Comparison of ENCODE assay signal across 14 mouse cellular contexts in the genomic region with DNA sequence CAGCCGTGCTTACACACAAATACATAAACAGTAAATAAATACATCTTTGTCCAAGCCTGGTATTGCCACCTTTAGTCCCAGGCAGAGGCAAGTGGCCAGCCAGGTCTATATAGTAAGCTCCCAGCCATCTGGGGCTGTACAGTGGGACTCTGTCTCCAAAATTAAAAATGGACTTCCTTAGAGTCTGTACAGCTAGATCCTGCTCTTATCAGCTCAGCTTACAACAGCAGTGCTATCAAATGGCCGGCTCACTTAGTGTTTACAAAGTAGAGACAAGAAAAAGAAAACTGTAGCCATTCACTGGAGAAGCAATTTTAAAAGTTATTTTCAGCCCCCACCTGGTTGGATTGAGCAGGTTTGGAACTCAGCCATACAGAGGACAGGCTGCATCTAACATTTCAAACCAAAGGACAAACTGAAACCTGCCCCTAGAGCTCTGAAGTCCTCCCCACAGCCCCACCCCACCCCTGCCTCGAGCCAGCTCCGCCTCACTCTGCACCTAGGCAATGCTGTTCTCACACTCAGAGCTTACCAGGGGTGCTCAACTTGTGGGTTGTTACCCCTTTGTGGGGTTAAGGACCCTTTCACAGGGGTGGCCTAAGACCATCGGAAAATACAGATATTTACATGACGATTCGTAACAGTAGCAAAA. TPM values are rescaled to one million over a fixed set of nuclear protein-coding genes. Genes with fewer than 3 reads are reported as not detected.
DNase-seq lines count a peak whose midpoint lies in the region; ATAC-seq and TF ChIP-seq lines count a peak whose summit lies in the region.
"Had no signal": no experiment of that assay in that cellular context is flagged by ENCODE, and none has a peak within 500 bp of the region (broad histone marks: within the 10 kb centered on the region; RNA-seq: fewer than 3 reads in every experiment).

No protein-coding gene starts in this region.

- no peaks in the 10 kb centered on the region for H3K9me3 ChIP-seq in hindbrain, embryonic 10.5 days
- H3K9me3 ChIP-seq in hindbrain, embryonic 13.5 days: 0 out of 2 replicates have a peak, but pooled peaks cover under 1% of the 10 kb centered on the region
- H3K9me3 ChIP-seq in kidney, embryonic 14.5 days (ENCODE audit: control insufficient read depth, low read length): no peaks in the 10 kb centered on the region
- no peaks in the 10 kb centered on the region for H3K9me3 ChIP-seq in liver, embryonic 14.5 days (ENCODE audit: control insufficient read depth, low read length)
- H3K9me3 ChIP-seq: limb, embryonic 13.5 days had no signal

- 69% methylated on average over 7 of the region's 7 CpGs for WGBS in hindbrain, embryonic 10.5 days
- WGBS in hindbrain, embryonic 13.5 days: 76% methylated on average over 7 of the region's 7 CpGs
- 53% methylated on average over 7 of the region's 7 CpGs for WGBS in kidney, embryonic 14.5 days
- 42% methylated on average over 7 of the region's 7 CpGs for WGBS in liver, embryonic 14.5 days (ENCODE audit: insufficient replicate concordance)

- peaks cover 27% of the 10 kb centered on the region for H3K27me3 ChIP-seq in hindbrain, embryonic 10.5 days (ENCODE audit: insufficient read depth, poor library complexity, severe bottlenecking)
- H3K27me3 ChIP-seq in hindbrain, embryonic 13.5 days: peaks cover 29% of the 10 kb centered on the region
- H3K27me3 ChIP-seq in kidney, embryonic 14.5 days (ENCODE audit: control insufficient read depth, insufficient read depth, low read length): no peaks in the 10 kb centered on the region
- H3K27me3 ChIP-seq in liver, embryonic 14.5 days (ENCODE audit: control insufficient read depth, insufficient read depth, low read length): no peaks in the 10 kb centered on the region

- no peaks in the 10 kb centered on the region for H3K36me3 ChIP-seq in hindbrain, embryonic 10.5 days
- no peaks in the 10 kb centered on the region for H3K36me3 ChIP-seq in hindbrain, embryonic 13.5 days
- no peaks in the 10 kb centered on the region for H3K36me3 ChIP-seq in kidney, embryonic 14.5 days (ENCODE audit: control insufficient read depth, insufficient read depth, low read length)
- H3K36me3 ChIP-seq in liver, embryonic 14.5 days (replicated peaks; ENCODE audit: control insufficient read depth, insufficient read depth, low read depth): no peaks in the 10 kb centered on the region
- H3K36me3 ChIP-seq: limb, embryonic 13.5 days had no signal

- no peak for ATAC-seq in hindbrain, embryonic 13.5 days (ENCODE audit: low FRiP score)
- no peak for ATAC-seq in kidney, embryonic 14.5 days (ENCODE audit: low FRiP score, low TSS enrichment)
- peak; percentile 67 for ATAC-seq in liver, embryonic 14.5 days (ENCODE audit: insufficient read depth)

- no peak for TF ChIP-seq CTCF in liver, embryonic 14.5 days (IDR thresholded peaks at IDR 0.05; ENCODE audit: low read depth)

- no peak for DNase-seq in hindbrain, embryonic 10.5 days (ENCODE audit: low spot score)
- DNase-seq in liver, embryonic 14.5 days (ENCODE audit: low read depth in 3 of 3, low spot score in 3 of 3): no peak
- peak; percentile 77 for DNase-seq in yolk sac, embryonic 10.5 days (ENCODE audit: low spot score)
- DNase-seq in lung, postnatal 14 days: no peak
- no peak for DNase-seq in left cerebral cortex, adult 9 months (ENCODE audit: low spot score in 2 of 2)
- DNase-seq: layer of hippocampus, adult 9-11 months; retina, postnatal 1 day had no signal

- TF ChIP-seq EP300 in liver, embryonic 14.5 days (IDR thresholded peaks at IDR 0.05; ENCODE audit: low read depth): no peak

- H3K4me2 ChIP-seq in hindbrain, embryonic 13.5 days: no peak overlapping the region
- H3K4me2 ChIP-seq in kidney, embryonic 14.5 days (replicated peaks; ENCODE audit: low read depth, low read length): no peak overlapping the region
- H3K4me2 ChIP-seq in liver, embryonic 14.5 days (ENCODE audit: low read depth): peak overlapping the region; percentile 45
- H3K4me2 ChIP-seq: limb, embryonic 13.5 days had no signal

- no peak overlapping the region for H3K4me3 ChIP-seq in hindbrain, embryonic 10.5 days
- no peak overlapping the region for H3K4me3 ChIP-seq in hindbrain, embryonic 13.5 days
- no peak overlapping the region for H3K4me3 ChIP-seq in kidney, embryonic 14.5 days (ENCODE audit: low read length)
- H3K4me3 ChIP-seq in liver, embryonic 14.5 days (ENCODE audit: insufficient read depth in 1 of 2, low read depth in 2 of 2, low read length in 2 of 2): peak overlapping the region in 1 of 2 experiments; percentile 33; a peak in 2 of 4 replicates
- H3K4me3 ChIP-seq: limb, embryonic 13.5 days had no signal

- peaks cover 24% of the 10 kb centered on the region for H3K4me1 ChIP-seq in hindbrain, embryonic 10.5 days (replicated peaks)
- H3K4me1 ChIP-seq in hindbrain, embryonic 13.5 days (replicated peaks): peaks cover 12% of the 10 kb centered on the region
- H3K4me1 ChIP-seq in kidney, embryonic 14.5 days (ENCODE audit: control insufficient read depth, insufficient read depth, low read length): peaks cover 37% of the 10 kb centered on the region
- peaks cover 0 to 9% of the 10 kb centered on the region in 2 experiments; a peak in 2 of 4 replicates for H3K4me1 ChIP-seq in liver, embryonic 14.5 days (replicated peaks; ENCODE audit: control insufficient read depth in 2 of 2, insufficient read depth in 2 of 2, low read length in 1 of 2)

- no peak overlapping the region for H3K9ac ChIP-seq in hindbrain, embryonic 13.5 days
- no peak overlapping the region for H3K9ac ChIP-seq in kidney, embryonic 14.5 days (ENCODE audit: low read depth, low read length)
- no peak overlapping the region for H3K9ac ChIP-seq in liver, embryonic 14.5 days (replicated peaks)
- H3K9ac ChIP-seq: limb, embryonic 13.5 days had no signal

- 0 out of 2 replicates have a peak overlapping the region, but pooled peaks have one; percentile 18 for H3K27ac ChIP-seq in hindbrain, embryonic 10.5 days
- no peak overlapping the region for H3K27ac ChIP-seq in hindbrain, embryonic 13.5 days
- H3K27ac ChIP-seq in kidney, embryonic 14.5 days (ENCODE audit: low read depth, low read length): peak overlapping the region; percentile 57; the same call in 1 of the 2 replicates
- H3K27ac ChIP-seq in liver, embryonic 14.5 days: no peak overlapping the region
- H3K27ac ChIP-seq: limb, embryonic 13.5 days had no signal

RNA-seq across cellular contexts. Expression of gene Hnf1a, which starts 6.5 kb away (rescaled TPM):
- polyA plus RNA-seq in hindbrain, embryonic 10.5 days (2016; fragmentation: Nextera tagmentation; extraction: Ambion mirVana): 0.05 TPM in 1 of 2 replicates, not detected in the other
- polyA plus RNA-seq in hindbrain, embryonic 13.5 days (2015; fragmentation: Nextera tagmentation; extraction: Ambion mirVana): 0.10 TPM in 1 of 2 replicates, not detected in the other
- 5.4 and 6.8 TPM in 2 replicates for polyA plus RNA-seq in kidney, embryonic 14.5 days (2014; fragmentation: Nextera tagmentation; extraction: Ambion mirVana)
- 1.2 and 1.6 TPM in 2 replicates for polyA plus RNA-seq in liver, embryonic 14.5 days (2012; rRNA removed)
- polyA plus RNA-seq in liver, embryonic 14.5 days (2014; fragmentation: Nextera tagmentation; extraction: Ambion mirVana): 0.86 and 1.5 TPM in 2 replicates
- polyA plus RNA-seq: cortical plate, adult 2 months; frontal cortex, adult 2 months; hindbrain, embryonic 11.5 days; limb, embryonic 13.5 days; neural tube, embryonic 11.5 days had no signal

RNA-seq across cellular contexts. Expression of gene 2210016L21Rik, which starts 22.5 kb away (rescaled TPM):
- polyA plus RNA-seq in hindbrain, embryonic 10.5 days (2016; fragmentation: Nextera tagmentation; extraction: Ambion mirVana): 49.0 and 49.9 TPM in 2 replicates
- polyA plus RNA-seq in hindbrain, embryonic 13.5 days (2015; fragmentation: Nextera tagmentation; extraction: Ambion mirVana): 107 and 110 TPM in 2 replicates
- polyA plus RNA-seq in kidney, embryonic 14.5 days (2014; fragmentation: Nextera tagmentation; extraction: Ambion mirVana): 51.1 and 58.9 TPM in 2 replicates
- 5.6 and 8.1 TPM in 2 replicates for polyA plus RNA-seq in liver, embryonic 14.5 days (2012; rRNA removed)
- 11.3 and 12.3 TPM in 2 replicates for polyA plus RNA-seq in liver, embryonic 14.5 days (2014; fragmentation: Nextera tagmentation; extraction: Ambion mirVana)

RNA-seq across cellular contexts. Expression of gene Oasl1, which starts 41.4 kb away (rescaled TPM):
- not detected in 2 replicates for polyA plus RNA-seq in hindbrain, embryonic 10.5 days (2016; fragmentation: Nextera tagmentation; extraction: Ambion mirVana)
- polyA plus RNA-seq in hindbrain, embryonic 13.5 days (2015; fragmentation: Nextera tagmentation; extraction: Ambion mirVana): 0.21 and 0.57 TPM in 2 replicates
- polyA plus RNA-seq in kidney, embryonic 14.5 days (2014; fragmentation: Nextera tagmentation; extraction: Ambion mirVana): 1.2 and 2.5 TPM in 2 replicates
- polyA plus RNA-seq in liver, embryonic 14.5 days (2012; rRNA removed): 0.44 and 0.50 TPM in 2 replicates
- 0.23 and 0.32 TPM in 2 replicates for polyA plus RNA-seq in liver, embryonic 14.5 days (2014; fragmentation: Nextera tagmentation; extraction: Ambion mirVana)

RNA-seq across cellular contexts. Expression of gene Sppl3, which starts 46.5 kb away (rescaled TPM):
- 11.2 TPM in 2 replicates for polyA plus RNA-seq in hindbrain, embryonic 10.5 days (2016; fragmentation: Nextera tagmentation; extraction: Ambion mirVana)
- 15.8 and 16.5 TPM in 2 replicates for polyA plus RNA-seq in hindbrain, embryonic 13.5 days (2015; fragmentation: Nextera tagmentation; extraction: Ambion mirVana)
- 23.9 and 26.1 TPM in 2 replicates for polyA plus RNA-seq in kidney, embryonic 14.5 days (2014; fragmentation: Nextera tagmentation; extraction: Ambion mirVana)
- polyA plus RNA-seq in liver, embryonic 14.5 days (2012; rRNA removed): 17.2 and 17.6 TPM in 2 replicates
- polyA plus RNA-seq in liver, embryonic 14.5 days (2014; fragmentation: Nextera tagmentation; extraction: Ambion mirVana): 5.4 and 7.0 TPM in 2 replicates

Comparison
In these comparisons a context has a peak if more than half of its experiments do, and no peak if none do; other contexts are left out.
1. H3K27ac ChIP-seq: peak in hindbrain, embryonic 10.5 days (single experiment) and kidney, embryonic 14.5 days (single experiment); none in hindbrain, embryonic 13.5 days (single experiment) and liver, embryonic 14.5 days (single experiment).